Mouse (Mus musculus): ENCODE results near the gene Ulk4. TPM values are rescaled to one million over a fixed set of nuclear protein-coding genes. Genes with fewer than 3 reads are reported as not detected.

Gene Ulk4
- polyA plus RNA-seq, 1 experiment from 2014 or later: 177 TPM

Small RNA genes lying within 50 kb of the gene (microRNA-seq; reads per million reads assigned to microRNA genes)
- gene Mir7090: not detected

Other genes with a start within 250 kb of the Ulk4 start
- gene Trak1, start 20.3 kb upstream of the Ulk4 start, polyA plus RNA-seq (2015; fragmentation: Nextera tagmentation; extraction: Ambion mirVana): 49.7 and 49.9 TPM in 2 replicates
- 11.0 and 40.0 TPM in 2 replicates for gene Cck, start 218.5 kb upstream of the Ulk4 start, polyA plus RNA-seq (2015; fragmentation: Nextera tagmentation; extraction: Ambion mirVana)

Measured in forebrain, embryonic 13.5 days (tissue).